Mouse (Mus musculus) mesoderm, embryonic 11.5 days (tissue): ENCODE measurements around the gene Acot7.

Source experiments
- DNase-seq: peaks from one replicate; pipeline ENCODE4 v3.0.0-alpha.2; 2012; ENCODE audit warnings: low read depth, low spot score

Gene Acot7

GRCm38 (mm10) chr4:152294188-152294929, 116.4 kb downstream of the Acot7 start:
- DNase-seq = no peak

- no peak for DNase-seq
Measured at GRCm38 (mm10) chr4:152295916-152296315, 118.0 kb downstream of the Acot7 start.

- no peak for DNase-seq
Measured at GRCm38 (mm10) chr4:152296371-152296770, 118.4 kb downstream of the Acot7 start.

GRCm38 (mm10) chr4:152296874-152297861, 119.2 kb downstream of the Acot7 start, which contains the start of gene Icmt:
Gene Icmt, plus strand, starts transcription at chr4:152297227.
- DNase-seq = peak; percentile 99

GRCm38 (mm10) chr4:152298836-152299235, 120.9 kb downstream of the Acot7 start:
- no peak for DNase-seq

GRCm38 (mm10) chr4:152300375-152300774, 122.4 kb downstream of the Acot7 start:
- DNase-seq = no peak

- DNase-seq = no peak
Measured at GRCm38 (mm10) chr4:152302012-152302411, 124.1 kb downstream of the Acot7 start.

GRCm38 (mm10) chr4:152303172-152303571, 125.2 kb downstream of the Acot7 start:
- DNase-seq = no peak

GRCm38 (mm10) chr4:152304685-152305084, 126.8 kb downstream of the Acot7 start:
- DNase-seq = no peak

- DNase-seq = no peak
Measured at GRCm38 (mm10) chr4:152305991-152306390, 128.1 kb downstream of the Acot7 start.

- no peak for DNase-seq
Measured at GRCm38 (mm10) chr4:152307542-152307941, 129.6 kb downstream of the Acot7 start.

GRCm38 (mm10) chr4:152312186-152312585, 134.3 kb downstream of the Acot7 start:
- no peak for DNase-seq

GRCm38 (mm10) chr4:152313211-152313632, 135.3 kb downstream of the Acot7 start:
- no peak for DNase-seq

GRCm38 (mm10) chr4:152313934-152314333, 136.0 kb downstream of the Acot7 start:
- DNase-seq = no peak

- DNase-seq = no peak
Measured at GRCm38 (mm10) chr4:152315498-152316213, 137.7 kb downstream of the Acot7 start.

- DNase-seq = no peak
Measured at GRCm38 (mm10) chr4:152317631-152318033, 139.7 kb downstream of the Acot7 start.

GRCm38 (mm10) chr4:152318517-152319234, 140.7 kb downstream of the Acot7 start, which contains the start of gene Rnf207:
Gene Rnf207, minus strand, starts transcription at chr4:152318993.
- peak; percentile 44 for DNase-seq
